Mouse (Mus musculus): ENCODE results near the gene Tmem123.
A peak's percentile ranks its signal among the peaks of the same experiment; 100 is the strongest.

Tmem123 gene

DNA sequence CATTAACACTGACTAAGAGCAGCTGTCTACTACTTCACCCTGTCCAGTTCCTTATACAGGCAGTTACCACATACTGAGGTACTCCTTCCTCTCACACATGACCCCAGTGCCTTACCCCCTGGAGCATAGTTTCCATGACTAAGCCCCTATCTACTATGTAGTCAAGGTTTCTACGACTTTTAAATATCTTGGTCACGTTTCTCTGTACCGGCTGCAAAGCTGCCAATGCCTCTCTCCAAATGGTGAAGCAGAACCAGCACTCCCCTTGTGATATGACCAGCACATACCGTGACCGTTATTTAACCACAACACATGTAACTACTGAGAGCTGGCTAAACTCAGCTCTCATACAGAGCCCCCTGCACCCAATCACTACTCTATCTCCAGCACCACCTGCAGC is 61.1 kb downstream of the Tmem123 start:
- DNase-seq (ENCODE audit: low spot score in 2 of 2), result no peak

GRCm38 (mm10) chr9:7828706-7829105 is 64.9 kb downstream of the Tmem123 start:
- no peak for DNase-seq (ENCODE audit: low spot score in 2 of 2)

GRCm38 (mm10) chr9:7829531-7830528 is 66.0 kb downstream of the Tmem123 start:
- no peak for DNase-seq (ENCODE audit: low spot score in 2 of 2)

DNA sequence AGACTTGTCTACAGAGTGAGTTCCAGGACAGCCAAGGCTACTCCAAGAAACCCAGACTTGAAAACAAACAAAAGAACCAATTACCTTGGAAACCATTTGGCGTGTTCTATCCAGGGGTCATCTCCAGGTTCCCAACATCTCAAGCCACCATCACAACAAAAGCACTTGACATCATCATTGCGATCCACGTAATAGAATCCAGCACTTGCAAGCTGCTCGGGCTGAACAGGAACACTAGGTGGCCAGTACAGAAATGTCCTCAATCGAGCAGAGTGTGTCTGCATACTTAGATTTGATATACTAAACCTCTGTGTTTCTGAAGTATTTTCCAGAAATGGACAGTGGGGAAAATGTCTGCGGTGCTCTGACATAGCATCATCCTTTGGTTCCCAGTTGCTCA is 69.6 kb downstream of the Tmem123 start:
- no peak for DNase-seq (ENCODE audit: low spot score in 2 of 2)

GRCm38 (mm10) chr9:7835302-7835701 is 71.5 kb downstream of the Tmem123 start:
- DNase-seq (ENCODE audit: low spot score in 2 of 2), result no peak

DNA sequence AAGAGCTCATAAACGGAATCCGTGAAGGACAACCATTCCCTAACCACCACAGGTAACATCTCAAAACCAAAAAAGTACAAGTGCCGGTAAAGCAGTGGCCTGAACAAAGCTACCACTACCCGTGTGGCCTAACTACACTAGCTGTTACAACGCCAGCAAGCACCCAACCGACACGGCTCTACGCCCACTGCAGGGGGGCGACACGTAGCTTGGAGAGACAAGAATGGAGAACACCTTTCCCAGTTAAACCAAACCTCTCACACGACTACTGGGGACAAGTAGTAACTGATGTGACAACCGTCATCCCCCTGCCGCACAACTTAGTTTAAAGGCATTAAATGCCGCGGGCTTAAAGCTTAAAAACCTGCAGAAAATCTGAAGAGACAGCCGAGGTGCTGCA is 72.5 kb downstream of the Tmem123 start:
- peak in 1 of 2 experiments; percentile 50 for DNase-seq (ENCODE audit: low spot score in 2 of 2)

- DNase-seq (ENCODE audit: low spot score in 2 of 2), result peak; percentile 96
These were observed 73.3 kb downstream of the Tmem123 start, which contains the start of gene Birc2 for GRCm38 (mm10) chr9:7836905-7837805. Gene Birc2, minus strand, starts transcription at chr9:7837064.

GRCm38 (mm10) chr9:7837806-7838440 is 74.1 kb downstream of the Tmem123 start:
- no peak for DNase-seq (ENCODE audit: low spot score in 2 of 2)

DNA sequence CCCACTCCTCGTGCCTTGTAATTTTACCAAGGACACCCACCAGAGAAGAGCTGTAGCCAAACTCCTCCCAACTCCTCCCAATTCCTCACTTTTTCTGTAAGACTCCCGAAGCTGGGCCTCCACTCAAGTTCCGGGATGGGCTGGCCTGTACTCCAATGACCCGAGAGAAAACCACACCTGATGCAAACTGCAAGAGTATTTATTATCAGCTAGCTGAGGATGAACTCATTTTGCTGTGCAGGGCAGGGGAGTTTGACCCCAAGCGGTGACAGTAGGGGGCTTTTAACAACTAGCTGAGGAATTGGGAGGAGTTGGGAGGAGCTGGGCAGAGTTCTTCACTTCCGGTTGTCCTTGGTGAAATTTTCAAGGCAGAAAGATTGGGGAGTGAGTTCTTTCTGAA is 77.4 kb downstream of the Tmem123 start:
- no peak for DNase-seq (ENCODE audit: low spot score in 2 of 2)
